Mouse (Mus musculus): ENCODE measurements at regions not wholly inside any gene's neighbourhood (a gene's known extent, or its start where the extent isn't known, plus 50 kb on each side); places are given as distances from the start of the nearest gene placed in this dataset.

DNA sequence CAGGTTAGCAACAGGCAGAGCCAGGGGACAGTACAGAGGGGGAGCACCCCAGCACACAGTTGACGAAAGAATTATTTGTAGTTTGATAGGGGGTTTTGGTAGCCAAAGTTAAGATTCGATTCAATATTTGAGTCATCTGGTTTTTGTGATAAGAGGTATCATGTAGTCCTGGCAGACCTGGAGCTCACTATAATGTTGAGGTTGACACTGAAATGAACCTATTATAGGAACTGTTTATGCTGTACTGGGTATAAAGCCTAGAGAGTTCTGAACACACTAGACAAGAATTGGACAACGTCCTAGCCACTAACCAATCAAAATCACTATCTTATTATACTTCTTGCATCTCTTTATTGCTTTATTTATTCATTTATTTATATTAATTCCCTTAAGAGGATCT, 284.4 kb upstream of the Thbs1 start:
- no peak for DNase-seq

DNA sequence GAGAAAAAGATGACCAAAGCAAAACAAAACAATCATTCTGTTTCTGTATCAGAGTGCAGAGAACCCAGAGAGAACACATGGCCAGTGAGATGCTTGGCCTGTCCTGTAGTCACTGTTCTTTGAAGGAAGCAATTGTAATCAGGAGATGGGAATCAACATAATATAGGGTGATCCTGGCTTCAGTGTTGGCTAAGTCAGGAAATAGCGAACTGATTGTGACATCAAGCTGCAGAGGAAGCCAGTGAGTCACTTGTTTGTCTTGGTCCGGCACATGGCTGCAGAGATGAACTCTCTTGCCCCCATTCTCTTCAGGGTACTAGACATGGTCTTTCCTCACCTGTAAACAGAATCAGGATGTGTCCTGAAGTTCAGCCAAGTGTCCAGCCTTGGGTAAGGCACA, 273.3 kb upstream of the Thbs1 start:
- no peak for DNase-seq

DNA sequence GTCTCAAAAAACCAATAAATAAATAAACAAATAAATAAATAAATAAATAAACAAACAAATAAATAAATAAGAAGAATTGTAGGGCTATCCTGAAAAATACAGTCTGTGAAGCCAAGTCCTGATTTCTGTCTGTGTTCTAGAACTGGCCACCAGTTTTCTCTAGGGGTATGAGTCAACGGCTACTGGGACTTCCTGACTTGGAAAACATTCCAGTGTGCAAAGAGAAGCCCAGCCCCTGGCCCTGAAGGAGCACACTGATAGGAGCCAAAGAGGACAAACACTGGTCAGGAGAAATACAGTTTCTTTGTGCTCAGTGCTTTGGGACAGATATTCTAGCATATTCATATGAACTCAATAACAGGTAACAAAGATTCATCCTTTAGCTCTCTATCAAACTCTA, 271.3 kb upstream of the Thbs1 start:
- no peak for DNase-seq

DNA sequence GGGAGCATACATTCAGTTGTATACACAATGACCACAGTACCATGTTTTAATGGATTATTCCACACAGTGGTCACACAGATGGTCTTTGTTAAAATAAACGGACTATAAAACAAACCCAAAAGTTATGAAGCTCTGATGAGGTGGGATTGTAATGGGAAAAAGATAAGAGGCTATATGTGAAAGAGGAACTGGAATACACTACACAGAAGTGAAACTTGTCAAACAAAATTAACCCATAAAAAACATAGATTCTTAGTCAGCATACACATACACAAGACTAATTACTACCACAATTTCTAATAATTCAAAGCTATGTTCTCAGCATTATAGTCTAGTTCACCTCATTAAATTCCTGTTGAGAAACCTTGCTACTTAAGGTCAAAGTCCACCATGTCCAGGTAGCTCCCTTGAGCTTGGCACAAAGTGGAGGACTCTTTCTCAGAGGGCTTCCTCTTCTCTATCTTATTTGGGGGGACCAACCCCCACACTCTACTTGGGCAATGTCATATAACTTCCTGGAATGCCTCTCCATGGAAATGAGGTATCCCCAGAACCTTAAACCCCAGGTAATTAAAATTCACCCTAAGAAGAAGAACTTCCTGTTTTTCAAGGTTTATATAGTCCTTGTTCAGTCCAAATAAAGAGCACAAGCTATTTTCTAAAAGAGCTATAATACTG, 269.2 kb upstream of the Thbs1 start:
- no peak for DNase-seq

DNA sequence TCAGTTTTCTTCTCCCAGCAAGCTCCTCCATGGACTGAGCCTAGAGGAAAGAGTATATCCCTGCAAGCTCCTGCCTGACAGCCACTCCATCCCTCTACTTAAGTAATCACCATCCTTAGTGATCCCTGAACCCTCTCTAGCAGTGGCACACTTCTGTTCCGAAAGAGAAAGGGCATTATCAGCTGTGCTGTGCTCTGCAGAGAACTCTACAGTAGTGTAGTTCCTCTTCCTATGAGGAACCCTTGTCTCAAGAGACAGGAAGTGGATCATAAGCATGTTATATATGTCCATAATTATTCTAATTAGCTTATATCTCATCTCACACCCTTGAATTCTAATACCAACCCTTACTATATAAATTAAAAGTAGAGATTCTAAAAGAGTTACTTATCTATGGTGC, 259.2 kb upstream of the Thbs1 start:
- no peak for DNase-seq

DNA sequence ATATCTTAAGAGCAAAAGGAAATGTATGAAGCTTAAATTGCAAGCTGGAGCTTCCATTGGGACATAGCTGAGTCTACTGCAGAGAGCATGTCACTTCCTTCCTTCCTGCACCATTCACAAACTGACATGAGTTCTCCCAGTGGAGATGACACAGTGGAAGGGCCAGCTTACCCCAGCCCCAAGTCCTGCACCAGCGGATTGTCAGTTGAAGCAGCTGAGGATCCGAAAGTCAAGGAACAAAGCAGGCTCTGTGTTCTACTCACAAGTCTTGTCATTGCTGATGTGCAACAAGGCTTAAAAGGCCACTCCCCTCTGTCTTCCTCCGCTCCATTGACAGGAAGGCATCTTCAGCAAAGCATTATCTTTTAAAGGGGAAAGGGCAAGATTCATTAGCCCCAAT, 249.4 kb upstream of the Thbs1 start:
- DNase-seq = no peak

DNA sequence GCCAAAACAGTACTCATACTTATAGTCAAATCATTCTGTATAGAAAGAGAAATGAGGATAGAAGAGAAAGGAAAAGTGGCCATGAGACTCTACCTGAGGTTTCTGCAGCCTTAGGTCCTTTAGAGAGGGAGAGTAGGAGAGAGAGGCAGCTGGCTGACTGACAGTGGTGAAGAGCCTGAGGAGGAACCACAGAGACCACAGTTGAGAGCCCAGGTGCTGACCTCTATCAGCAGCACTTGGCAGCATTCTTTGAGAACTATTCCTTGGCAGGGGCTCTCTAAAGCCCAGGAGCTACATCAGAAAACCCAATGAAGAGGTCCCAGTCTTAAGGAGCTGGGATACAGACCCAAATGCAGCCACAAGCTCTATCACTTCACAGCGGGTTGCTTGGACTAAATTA, 246.6 kb upstream of the Thbs1 start:
- no peak for DNase-seq

DNA sequence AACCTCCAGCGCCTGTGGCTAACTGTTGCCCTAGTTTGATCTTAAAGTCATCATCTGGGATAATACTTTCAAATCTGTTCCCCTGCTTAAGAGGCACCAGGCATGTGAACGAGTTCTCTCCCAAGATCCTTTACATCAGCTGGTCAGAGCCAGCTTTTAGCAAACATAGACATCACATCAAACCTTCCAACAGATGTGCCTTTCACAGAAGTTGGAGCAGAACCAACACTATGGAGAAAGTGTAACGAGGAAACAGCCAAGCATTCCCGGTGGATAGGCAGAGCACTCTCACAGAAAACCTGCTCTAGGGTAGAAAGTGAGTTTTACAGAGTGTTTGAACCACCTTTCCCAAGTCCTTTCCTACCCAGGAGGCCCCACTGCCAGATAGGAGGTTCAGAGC, 244.7 kb upstream of the Thbs1 start:
- DNase-seq = no peak

DNA sequence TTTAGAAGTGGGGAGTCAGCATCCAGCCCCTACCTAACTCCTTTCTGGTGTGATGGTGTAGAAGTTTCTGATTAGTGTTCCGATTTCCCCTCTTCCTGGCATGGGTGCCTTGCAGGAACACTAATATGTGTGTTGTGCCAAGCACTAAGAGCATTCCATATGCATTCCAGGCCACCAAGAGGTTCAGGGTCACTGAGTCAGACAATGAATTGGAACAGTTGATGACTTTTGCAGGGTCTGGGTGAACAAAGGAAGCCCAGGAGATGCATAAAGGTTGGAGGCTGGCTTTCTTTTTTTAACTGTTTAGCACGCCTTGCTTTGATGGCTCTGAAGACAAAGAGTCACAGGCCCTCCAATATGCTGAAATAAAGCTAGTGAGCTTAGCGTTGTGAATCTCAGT, 244.3 kb upstream of the Thbs1 start:
- no peak for DNase-seq

DNA sequence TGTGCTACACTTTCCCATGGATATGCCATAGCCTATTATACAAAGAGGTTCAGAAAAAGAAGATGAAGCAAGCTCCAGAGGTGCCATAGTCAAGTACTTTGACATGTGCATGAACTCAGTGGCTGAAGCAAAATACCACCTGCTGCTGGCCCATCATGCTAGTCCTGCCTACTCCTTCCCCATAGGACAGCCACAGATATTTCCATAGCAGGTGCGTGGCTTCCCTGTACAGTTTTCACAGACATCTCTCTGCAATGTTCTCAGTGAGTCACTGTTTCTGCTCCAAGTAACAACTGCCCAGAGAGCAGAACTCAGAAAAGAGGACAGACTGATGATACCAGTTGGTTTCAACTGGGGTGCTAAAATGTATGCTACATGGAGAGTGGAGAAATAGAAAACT, 242.8 kb upstream of the Thbs1 start:
- DNase-seq = no peak

DNA sequence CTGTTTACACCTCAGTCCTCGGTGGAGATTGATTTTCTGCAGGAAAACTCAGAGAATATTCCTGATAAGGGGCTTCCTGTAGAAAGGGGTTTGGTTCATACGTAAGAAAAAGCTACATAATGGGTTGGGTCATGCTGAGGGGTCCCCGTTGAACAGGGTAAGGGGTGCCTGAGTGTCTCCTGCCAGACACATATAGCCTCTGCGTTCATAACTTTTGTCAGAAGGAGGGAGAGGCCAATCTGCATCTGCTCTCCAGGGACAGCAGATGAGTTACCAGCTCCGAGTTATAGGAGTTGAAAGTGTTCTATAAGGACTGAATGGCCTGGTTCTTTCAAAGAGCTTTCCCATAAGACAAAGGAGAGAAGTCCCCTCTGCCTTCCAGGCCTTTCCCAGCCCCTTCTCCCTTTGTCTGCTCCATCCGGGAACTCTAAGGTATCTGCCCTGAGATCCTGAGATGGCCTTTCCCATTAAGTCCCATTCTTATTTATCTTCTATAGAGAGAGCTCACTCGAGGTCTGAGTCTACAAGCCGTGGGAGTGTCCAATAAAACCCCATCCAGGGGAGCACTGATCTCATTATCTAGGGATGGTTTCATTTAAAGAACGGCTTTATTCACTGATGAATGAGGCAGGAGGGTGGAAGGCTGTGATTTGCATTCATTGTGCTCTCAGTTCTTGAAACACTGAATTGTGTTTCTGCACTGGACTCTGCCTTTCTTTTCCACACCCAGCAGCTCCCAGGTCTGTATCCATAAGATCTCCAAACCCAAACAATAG, 240.0 kb upstream of the Thbs1 start:
- DNase-seq = no peak

DNA sequence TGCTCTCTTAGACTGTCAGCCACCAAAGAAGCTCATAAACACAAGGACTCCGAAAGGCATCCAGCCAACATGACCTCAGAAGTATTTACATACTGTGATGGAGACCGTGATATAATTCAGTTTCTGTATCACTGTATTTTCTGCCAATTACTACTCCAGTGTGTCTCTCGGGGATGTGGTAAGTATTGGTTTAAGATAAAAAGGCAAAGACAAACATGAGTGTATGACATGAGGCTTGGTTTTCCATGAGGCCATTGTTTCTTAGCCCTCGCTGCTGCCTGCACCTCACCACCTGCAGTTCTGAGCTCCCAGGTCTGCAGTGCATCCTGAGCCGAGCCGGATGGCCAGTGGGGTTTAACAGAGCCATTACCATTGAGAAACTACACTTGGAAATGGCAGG, 233.9 kb upstream of the Thbs1 start:
- no peak for DNase-seq

DNA sequence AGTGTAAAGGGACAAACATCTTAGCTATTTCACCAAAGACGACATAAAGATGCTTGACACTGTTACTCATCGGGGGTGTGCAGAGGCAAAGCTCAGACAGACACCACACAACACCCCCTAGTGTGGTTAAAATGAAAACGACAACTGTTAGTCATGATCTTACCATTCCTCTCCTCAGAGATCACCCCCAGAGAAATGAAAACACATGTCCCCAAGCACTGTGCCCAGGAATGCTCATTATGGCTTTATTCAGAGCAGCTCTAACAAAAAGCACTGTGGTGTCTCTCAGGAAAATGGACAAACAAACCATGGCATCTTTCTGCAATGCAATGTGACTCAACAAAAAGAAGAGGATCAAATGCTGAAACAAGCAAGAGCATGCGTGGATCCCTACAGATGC, 229.5 kb upstream of the Thbs1 start:
- DNase-seq = no peak

DNA sequence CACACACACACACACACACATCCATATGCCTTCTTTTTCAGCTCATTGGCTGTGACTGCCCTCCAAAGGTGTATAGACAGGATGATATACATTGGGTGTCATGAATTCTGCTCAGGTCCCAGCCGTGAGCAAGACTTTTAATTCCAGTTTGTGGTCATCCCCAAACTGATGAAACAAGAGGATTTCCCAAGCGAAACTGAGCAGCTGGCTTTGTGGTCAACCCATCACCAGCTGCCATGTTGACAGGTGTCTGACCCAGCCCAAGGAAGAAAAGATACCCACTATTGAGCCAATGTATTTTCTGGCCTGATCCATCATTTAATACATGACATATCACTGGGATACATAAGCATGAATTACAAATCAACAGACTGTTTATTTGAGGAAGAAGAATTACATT, 228.8 kb upstream of the Thbs1 start:
- no peak for DNase-seq

DNA sequence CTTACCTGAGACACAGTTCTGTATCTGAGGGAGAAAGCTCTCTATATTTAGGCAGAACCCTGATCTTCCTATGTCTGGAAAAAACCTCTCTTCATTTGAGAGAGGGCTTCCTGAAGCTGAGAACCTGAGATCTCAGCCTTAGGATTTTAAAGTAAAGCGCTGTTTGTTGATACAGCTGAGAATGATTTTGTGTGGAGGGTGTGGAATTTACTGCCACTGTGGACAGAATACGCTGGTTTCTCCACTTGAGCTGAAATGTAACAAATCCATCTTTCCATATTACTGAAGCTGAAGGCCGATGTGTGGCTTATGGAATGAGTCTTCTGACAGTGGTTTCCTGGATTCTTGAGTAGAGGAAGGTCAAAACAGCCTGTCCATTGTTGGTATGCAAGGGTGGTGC, 225.2 kb upstream of the Thbs1 start:
- no peak for DNase-seq

DNA sequence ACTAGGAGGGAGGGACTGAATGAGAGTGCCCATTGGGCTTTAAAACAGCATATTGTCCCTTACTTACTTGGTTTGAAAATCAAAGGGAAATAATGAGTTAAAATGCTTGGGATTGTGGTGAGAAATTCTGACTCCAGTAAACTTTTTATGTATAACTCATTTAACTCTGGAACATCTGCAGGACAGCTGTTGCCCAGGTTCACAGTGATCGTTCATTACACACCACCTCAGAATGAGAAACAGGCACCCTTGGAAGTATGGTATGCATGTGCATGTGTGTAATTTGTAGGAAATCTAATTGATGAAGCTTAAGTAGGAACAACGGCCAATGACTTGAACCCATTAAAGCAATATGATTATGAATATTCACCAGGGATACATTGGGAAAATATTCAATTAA, 210.4 kb upstream of the Thbs1 start:
- DNase-seq = no peak

DNA sequence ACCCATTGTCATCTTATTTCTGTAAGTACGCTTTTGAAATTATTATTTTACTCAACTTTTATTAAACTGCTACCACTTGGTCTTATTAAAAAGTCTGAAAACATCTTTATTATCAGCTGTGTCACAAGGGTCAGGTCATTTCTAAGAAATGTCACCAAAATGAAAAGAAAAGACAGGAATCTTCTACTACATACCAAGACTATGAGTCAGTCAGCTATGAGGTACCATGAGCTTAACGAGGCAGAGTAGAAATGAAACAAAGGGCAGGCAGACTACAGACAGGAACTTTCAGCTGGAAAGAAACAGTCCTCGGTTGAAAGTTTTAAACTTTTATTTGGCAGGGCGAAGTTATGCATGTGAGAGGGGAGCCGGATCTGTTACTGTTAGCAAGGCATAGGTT, 208.8 kb upstream of the Thbs1 start:
- no peak for DNase-seq

DNA sequence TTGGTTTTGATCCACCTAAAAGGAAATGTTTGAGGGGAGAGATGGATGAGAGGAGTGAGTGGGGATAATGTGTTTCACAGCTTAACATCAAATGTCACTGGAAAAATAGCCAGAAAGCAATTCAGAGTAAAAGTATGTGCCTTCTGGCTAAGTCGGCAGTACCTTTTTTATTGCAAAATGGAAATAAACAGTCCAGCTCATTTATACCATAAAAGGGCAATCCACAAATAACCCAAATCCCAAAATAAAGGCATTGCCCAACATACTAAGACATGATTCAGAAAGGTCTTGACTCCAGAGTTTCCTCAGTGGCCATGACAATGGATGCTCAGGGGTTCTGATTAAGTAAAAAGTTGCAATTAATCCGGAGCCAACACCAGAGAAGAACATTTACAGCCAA, 208.0 kb upstream of the Thbs1 start:
- DNase-seq = no peak

DNA sequence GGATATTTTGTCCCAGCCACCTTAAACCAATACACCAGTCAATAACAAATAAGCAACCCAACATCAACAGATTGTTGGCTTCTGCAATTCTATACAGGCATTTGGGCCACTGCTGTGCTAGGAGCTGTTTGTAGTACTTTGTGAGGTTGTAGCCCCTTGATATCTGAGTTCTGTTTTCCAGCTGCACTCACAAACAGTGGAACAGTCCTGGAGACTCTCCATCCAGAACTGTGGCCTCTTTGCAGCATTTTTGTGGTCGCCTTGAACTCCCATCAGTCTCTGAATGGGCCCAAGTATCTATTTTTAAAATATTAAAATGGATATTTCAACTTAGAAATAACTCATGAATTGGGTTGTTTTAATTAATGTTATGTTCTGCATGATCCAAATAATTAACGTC, 205.2 kb upstream of the Thbs1 start:
- no peak for DNase-seq

DNA sequence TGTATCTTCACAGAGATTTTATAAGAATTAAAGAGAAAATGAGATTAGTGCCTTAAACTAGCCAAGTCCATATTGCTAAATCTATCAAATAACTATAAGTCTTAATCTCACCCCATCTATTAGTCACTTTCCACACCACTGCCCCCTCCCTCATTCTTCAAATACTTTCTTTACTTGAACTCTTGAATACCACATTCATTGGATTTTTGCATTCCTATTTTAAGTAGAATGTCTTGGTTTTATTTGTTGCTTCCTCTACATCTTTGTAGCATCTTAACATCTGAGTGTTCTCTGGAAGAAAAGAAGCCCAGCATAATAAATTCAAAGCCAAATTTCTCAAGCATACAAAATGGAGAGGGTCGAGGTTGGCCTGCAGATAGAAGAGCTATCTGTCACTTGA, 200.9 kb upstream of the Thbs1 start:
- DNase-seq = no peak

DNA sequence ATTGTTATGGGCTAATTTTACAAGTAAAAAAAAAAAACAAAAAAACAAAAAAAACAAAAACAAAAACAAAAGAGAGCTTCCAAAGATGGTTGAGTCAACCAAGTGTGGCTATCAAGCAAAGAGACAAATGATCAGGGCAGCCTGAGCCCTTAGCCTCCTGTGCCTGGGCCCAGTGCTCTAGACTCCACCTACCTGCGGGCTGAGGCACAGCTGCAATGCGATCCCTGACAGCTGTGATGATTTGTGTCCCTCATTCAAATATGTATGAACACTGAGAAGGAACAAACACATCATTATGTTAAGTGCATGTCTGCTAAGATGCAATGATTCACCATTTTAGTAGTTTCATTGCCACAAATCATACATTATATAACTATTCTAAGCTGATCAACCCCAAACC, 199.0 kb upstream of the Thbs1 start:
- DNase-seq = no peak

DNA sequence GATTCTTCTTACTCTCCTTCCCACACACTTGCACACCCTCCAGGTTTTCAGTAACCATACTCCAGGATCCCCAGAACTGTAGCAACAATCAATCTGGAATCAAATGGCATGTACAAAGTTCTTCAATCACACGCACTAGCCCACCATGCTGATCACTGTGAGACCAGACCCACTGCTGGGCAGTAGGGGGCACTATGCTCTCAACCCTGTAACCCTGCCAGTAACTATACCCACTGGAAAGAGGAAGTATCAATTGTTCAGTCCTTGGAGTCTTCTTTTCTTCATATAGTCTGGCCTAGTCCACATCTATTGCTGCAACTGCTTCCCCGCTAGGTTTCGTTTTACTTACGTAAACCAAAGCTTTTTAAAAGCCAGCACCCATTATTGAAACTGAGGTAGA, 197.8 kb upstream of the Thbs1 start:
- DNase-seq = no peak

DNA sequence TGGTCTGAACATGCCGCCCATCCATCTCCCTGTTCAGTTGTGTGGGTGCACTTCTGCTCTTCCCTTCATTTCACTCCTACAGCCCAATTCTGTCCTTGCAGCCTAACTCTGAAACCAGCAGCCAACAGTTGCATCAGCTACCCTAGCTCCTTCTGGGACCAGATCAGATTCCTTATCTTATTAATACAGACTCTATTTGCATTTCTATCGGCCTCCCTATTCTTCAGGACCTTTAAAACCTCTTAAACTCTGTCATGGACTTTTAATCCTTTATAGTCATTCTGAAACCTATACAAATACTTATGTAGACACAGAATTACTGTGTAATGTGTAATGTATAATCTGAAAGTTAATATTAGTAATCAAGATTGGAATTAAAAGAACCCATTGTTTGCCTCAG, 195.9 kb upstream of the Thbs1 start:
- DNase-seq = no peak

DNA sequence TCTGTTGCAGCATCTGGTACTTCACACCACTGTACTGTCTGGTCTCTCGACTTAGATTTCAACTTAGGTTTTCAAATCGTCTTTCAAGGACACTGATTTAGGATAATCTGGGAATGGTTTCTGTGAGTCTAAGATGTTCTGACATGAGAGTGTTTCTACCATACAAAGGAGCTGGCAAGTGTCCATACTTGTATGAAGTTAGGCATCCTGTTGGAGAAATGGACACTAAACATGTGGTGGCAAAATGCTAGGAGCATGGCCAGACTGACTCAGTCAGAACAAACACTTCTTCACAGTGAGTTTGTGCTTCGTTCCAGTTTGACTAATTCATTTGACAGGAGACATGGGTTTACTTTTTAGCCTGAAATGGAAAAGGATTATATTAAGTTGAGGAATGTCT, 194.5 kb upstream of the Thbs1 start:
- no peak for DNase-seq

DNA sequence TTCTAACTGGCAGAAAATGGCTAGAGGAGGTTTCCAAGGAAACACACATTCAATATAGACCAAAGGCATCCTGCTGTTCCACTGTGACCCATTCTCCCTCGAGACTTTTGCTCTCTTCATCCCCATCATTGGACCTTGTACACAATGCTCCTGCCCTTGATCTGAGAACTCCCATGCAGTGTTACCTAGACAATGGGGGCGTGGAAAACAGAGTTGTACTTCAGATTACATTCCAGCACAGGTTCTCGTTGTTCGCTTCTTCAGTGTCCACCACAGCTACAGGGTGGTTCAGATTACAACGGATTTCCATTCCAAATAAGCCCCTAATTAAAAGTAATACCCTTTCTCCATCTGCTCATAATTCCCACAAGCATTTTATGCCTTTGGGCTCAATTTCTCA, 186.8 kb upstream of the Thbs1 start:
- DNase-seq = no peak
